Mouse (Mus musculus): Measurements from ENCODE around the gene Numb. TPM values are rescaled to one million over a fixed set of nuclear protein-coding genes. Genes with fewer than 3 reads are reported as not detected.

Gene Numb
- polyA plus RNA-seq (2015; fragmentation: Nextera tagmentation; extraction: Ambion mirVana) = 16.3 and 19.2 TPM in 2 replicates

DNA sequence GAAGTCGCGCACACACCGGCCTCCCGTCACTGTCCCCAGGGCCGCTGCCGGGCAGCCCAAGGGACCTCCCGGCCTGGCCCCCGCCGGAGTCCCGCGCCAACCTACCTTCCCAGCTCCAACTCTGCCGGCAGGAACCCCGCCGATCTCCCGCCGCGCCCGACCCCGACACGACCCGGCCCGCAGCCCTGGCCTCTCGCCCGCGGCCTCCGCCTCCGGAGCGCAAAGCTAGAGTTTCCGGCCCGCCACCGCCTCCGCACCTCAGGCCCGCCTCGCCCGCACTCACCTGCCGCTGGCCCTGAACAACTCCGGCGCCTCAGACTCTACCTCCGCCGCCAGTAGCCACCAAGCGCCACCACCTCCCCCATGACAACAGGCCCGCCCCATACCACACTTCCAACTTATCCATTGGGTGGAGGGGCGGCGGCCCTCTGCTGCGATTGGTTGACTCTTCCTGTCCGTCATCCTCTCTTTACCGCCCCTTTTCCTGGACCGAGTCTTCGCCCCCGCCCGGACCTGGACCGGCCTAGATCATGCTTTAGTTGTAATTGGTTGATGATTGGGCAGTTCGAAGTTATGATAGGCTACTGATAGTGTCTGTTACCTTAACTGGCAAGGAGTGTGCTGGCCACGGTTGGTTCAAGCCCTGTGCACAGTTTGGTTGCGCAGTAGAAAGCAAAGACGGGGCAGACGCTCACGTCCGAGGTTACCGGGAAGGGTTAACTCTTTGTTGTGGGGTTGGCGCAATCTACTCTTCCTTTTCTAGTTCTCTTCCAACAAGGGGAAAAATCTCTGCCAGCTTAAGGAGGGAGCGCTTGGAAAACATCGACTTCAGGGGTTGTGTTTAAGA, at the start of gene Numb:
Gene Numb (minus strand): TSS at position 400 of the 847 bp plus-strand sequence.
- Histone ChIP-seq H3K27ac (ENCODE audit: low read length) (peak within 1 kb of the TSS; percentile 80), H3K4me2 (ENCODE audit: low read length) (peak within 1 kb of the TSS; percentile 93), H3K9ac (replicated peaks; ENCODE audit: low read depth, low read length) (peak within 1 kb of the TSS; percentile 86), H3K36me3 (ENCODE audit: control insufficient read depth, insufficient read depth) (no peaks in the 10 kb centered on the region), H3K27me3 (replicated peaks; ENCODE audit: control insufficient read depth, insufficient read depth, low read length) (no peaks in the 10 kb centered on the region), H3K9me3 (ENCODE audit: control insufficient read depth, low read length) (no peaks in the 10 kb centered on the region), H3K4me1 (replicated peaks; ENCODE audit: control insufficient read depth, insufficient read depth, low read length) (peaks cover 14% of the 10 kb centered on the region), H3K4me3 (replicated peaks; ENCODE audit: low read length) (peak within 1 kb of the TSS; percentile 84)
- ATAC-seq = peak; percentile 99
- under 1% methylated on average over 63 of the region's 63 CpGs for WGBS

DNA sequence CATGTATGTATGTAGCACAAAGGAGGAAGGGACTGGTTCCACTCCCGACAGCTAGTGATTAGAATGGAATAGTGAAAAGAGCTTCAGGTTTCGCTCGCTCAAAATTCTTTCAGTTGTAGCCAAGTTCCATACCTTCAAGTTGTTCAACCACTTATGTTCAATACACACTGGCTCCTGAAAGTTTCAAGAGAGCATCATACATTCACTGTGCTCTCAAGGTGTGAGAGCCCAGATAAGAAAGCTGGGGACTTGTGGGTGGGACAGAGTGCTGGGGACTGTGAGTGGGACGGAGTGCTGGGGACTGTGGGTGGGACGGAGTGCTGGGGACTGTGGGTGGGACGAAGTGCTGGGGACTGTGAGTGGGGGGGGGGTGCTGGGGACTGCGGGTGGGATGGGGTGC, 43.5 kb upstream of the Numb start:
- no peak overlapping the region for H3K4me3 ChIP-seq (replicated peaks; ENCODE audit: low read length)
- H3K27ac ChIP-seq (ENCODE audit: low read length) = no peak overlapping the region
- no peaks in the 10 kb centered on the region for H3K36me3 ChIP-seq (ENCODE audit: control insufficient read depth, insufficient read depth)
- no peak for ATAC-seq
- H3K27me3 ChIP-seq (replicated peaks; ENCODE audit: control insufficient read depth, insufficient read depth, low read length) = no peaks in the 10 kb centered on the region
- WGBS = 87% methylated on average over 7 of the region's 7 CpGs
- no peaks in the 10 kb centered on the region for H3K4me1 ChIP-seq (replicated peaks; ENCODE audit: control insufficient read depth, insufficient read depth, low read length)
- no peak overlapping the region for H3K9ac ChIP-seq (replicated peaks; ENCODE audit: low read depth, low read length)
- no peaks in the 10 kb centered on the region for H3K9me3 ChIP-seq (ENCODE audit: control insufficient read depth, low read length)
- no peak overlapping the region for H3K4me2 ChIP-seq (ENCODE audit: low read length)

DNA sequence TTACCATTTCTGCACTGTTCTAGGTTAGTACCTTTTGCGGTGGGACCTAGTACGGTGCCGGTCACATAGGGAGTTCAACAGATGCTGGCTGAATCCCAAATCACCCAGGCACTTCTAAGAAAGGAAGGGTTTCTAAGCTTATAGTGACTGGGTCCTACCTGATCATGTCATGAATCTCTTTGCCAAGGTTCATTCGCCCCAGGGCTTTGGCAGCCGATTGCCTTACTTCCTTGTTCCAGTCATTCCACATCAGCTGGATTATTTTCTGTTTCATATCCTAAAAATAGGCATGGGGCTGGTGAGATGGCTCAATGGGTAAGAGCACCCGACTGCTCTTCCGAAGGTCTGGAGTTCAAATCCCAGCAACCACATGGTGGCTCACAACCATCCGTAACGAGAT, 36.5 kb upstream of the Numb start:
- H3K9me3 ChIP-seq (ENCODE audit: control insufficient read depth, low read length) = no peaks in the 10 kb centered on the region
- 89% methylated on average over 9 of the region's 9 CpGs for WGBS
- no peak overlapping the region for H3K9ac ChIP-seq (replicated peaks; ENCODE audit: low read depth, low read length)
- H3K4me3 ChIP-seq (replicated peaks; ENCODE audit: low read length) = no peak overlapping the region
- H3K4me2 ChIP-seq (ENCODE audit: low read length) = no peak overlapping the region
- H3K27ac ChIP-seq (ENCODE audit: low read length) = no peak overlapping the region
- 0 out of 2 replicates have a peak, but pooled peaks cover 2% of the 10 kb centered on the region for H3K36me3 ChIP-seq (ENCODE audit: control insufficient read depth, insufficient read depth)
- H3K27me3 ChIP-seq (replicated peaks; ENCODE audit: control insufficient read depth, insufficient read depth, low read length) = no peaks in the 10 kb centered on the region
- no peak for ATAC-seq
- H3K4me1 ChIP-seq (replicated peaks; ENCODE audit: control insufficient read depth, insufficient read depth, low read length) = peaks cover 4% of the 10 kb centered on the region

DNA sequence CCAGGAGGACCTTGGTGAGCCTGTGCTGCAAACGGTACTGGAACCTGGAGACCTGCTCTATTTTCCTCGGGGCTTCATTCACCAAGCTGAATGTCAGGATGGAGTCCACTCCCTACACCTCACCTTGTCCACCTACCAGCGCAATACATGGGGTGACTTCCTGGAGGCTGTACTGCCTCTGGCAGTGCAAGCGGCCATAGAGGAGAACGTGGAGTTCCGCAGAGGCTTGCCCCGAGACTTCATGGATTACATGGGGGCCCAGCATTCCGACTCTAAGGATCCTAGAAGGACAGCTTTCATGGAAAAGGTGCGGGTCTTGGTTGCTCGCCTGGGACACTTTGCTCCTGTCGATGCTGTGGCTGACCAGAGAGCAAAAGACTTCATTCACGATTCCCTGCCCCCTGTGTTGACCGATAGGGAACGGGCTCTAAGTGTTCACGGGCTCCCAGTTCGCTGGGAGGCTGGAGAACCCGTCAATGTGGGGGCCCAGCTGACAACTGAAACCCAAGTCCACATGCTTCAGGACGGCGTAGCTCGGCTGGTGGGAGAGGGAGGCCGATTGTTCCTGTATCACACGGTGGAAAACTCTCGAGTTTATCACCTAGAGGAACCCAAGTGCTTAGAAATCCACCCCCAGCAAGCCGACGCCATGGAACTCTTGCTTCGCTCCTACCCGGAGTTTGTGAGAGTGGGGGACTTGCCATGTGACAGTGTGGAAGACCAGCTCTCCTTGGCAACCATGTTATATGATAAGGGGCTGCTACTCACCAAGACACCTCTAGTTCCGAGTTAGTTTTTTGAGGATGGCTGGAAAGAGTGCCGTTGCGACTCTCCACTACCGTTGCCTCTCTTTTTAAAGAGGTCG, 30.2 kb upstream of the Numb start:
- H3K4me1 ChIP-seq (replicated peaks; ENCODE audit: control insufficient read depth, insufficient read depth, low read length) = peaks cover 27% of the 10 kb centered on the region
- peak overlapping the region; percentile 81 for H3K9ac ChIP-seq (replicated peaks; ENCODE audit: low read depth, low read length)
- H3K9me3 ChIP-seq (ENCODE audit: control insufficient read depth, low read length) = no peaks in the 10 kb centered on the region
- WGBS = 70% methylated on average over 32 of the region's 32 CpGs
- ATAC-seq = no peak
- H3K36me3 ChIP-seq (ENCODE audit: control insufficient read depth, insufficient read depth) = 0 out of 2 replicates have a peak, but pooled peaks cover 2% of the 10 kb centered on the region
- H3K4me3 ChIP-seq (replicated peaks; ENCODE audit: low read length) = peak overlapping the region; percentile 60
- no peak overlapping the region for H3K27ac ChIP-seq (ENCODE audit: low read length)
- peak overlapping the region; percentile 66 for H3K4me2 ChIP-seq (ENCODE audit: low read length)
- H3K27me3 ChIP-seq (replicated peaks; ENCODE audit: control insufficient read depth, insufficient read depth, low read length) = no peaks in the 10 kb centered on the region

DNA sequence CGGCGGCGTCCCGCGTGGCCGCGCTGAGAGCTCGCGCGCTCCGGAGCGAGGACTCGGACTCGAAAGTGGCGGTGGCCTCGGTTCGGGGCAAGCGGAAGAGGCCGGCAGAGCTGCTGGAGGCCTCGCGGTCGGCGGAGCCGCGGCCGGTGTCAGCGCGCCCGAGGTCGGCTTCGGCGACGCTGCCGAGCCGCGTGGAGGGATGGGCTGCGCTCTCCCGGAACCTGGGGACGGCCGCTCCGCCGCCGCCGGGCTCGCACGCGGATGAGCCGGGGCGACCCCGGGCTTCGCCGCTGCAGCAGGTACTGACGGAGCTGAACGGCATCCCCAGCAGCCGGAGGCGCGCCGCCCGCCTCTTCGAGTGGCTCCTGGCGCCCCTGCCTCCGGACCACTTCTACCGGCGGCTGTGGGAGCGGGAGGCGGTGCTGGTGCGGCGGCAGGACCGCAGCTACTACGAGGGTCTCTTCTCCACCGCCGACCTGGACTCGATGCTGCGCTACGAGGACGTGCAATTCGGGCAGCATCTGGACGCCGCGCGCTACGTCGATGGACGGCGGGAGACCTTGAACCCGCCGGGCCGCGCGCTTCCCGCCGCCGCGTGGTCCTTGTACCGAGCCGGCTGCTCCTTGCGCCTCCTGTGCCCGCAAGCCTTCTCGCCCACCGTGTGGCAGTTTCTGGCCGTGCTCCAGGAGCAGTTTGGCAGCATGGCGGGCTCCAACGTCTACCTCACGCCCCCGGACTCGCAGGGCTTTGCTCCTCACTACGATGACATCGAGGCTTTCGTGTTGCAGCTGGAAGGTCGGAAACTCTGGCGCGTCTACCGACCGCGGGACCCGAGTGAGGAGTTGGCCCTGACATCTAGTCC, 29.3 kb upstream of the Numb start:
- peak overlapping the region; percentile 60 for H3K4me3 ChIP-seq (replicated peaks; ENCODE audit: low read length)
- H3K27ac ChIP-seq (ENCODE audit: low read length) = peak overlapping the region; percentile 71
- no peaks in the 10 kb centered on the region for H3K9me3 ChIP-seq (ENCODE audit: control insufficient read depth, low read length)
- H3K36me3 ChIP-seq (ENCODE audit: control insufficient read depth, insufficient read depth) = no peaks in the 10 kb centered on the region
- peak overlapping the region; percentile 81 for H3K9ac ChIP-seq (replicated peaks; ENCODE audit: low read depth, low read length)
- ATAC-seq = peak; percentile 63
- H3K4me1 ChIP-seq (replicated peaks; ENCODE audit: control insufficient read depth, insufficient read depth, low read length) = peaks cover 27% of the 10 kb centered on the region
- under 1% methylated on average over 111 of the region's 116 CpGs for WGBS
- peak overlapping the region; percentile 66 for H3K4me2 ChIP-seq (ENCODE audit: low read length)
- H3K27me3 ChIP-seq (replicated peaks; ENCODE audit: control insufficient read depth, insufficient read depth, low read length) = no peaks in the 10 kb centered on the region

DNA sequence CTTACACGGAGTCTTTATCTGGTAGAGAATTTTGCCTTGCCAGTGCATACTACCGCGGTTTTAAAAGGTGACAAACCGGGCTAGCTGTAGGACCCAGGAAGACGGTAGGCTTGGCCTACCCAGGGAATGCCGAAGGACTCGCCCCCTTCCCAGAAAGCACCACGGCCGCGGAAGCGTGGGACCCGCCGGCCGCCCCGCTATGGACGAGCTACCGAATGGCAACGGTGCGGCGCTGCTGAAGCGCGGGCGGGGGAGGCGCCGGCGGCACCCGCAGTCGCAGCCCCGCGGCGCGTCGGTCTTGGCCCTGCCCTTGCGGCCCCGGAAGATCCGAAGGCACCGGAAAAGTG, 28.7 kb upstream of the Numb start, which contains the start of gene Riox1:
Gene Riox1 (plus strand): TSS at position 116 of the 347 bp plus-strand sequence.
- peak within 1 kb of the TSS; percentile 66 for H3K4me2 ChIP-seq (ENCODE audit: low read length)
- H3K27me3 ChIP-seq (replicated peaks; ENCODE audit: control insufficient read depth, insufficient read depth, low read length) = no peaks in the 10 kb centered on the region
- peak within 1 kb of the TSS; percentile 60 for H3K4me3 ChIP-seq (replicated peaks; ENCODE audit: low read length)
- H3K27ac ChIP-seq (ENCODE audit: low read length) = peak within 1 kb of the TSS; percentile 71
- peak within 1 kb of the TSS; percentile 81 for H3K9ac ChIP-seq (replicated peaks; ENCODE audit: low read depth, low read length)
- 0% methylated on average over 37 of the region's 37 CpGs for WGBS
- peak; percentile 99 for ATAC-seq
- H3K4me1 ChIP-seq (replicated peaks; ENCODE audit: control insufficient read depth, insufficient read depth, low read length) = peaks cover 27% of the 10 kb centered on the region
- H3K9me3 ChIP-seq (ENCODE audit: control insufficient read depth, low read length) = no peaks in the 10 kb centered on the region
- H3K36me3 ChIP-seq (ENCODE audit: control insufficient read depth, insufficient read depth) = no peaks in the 10 kb centered on the region

DNA sequence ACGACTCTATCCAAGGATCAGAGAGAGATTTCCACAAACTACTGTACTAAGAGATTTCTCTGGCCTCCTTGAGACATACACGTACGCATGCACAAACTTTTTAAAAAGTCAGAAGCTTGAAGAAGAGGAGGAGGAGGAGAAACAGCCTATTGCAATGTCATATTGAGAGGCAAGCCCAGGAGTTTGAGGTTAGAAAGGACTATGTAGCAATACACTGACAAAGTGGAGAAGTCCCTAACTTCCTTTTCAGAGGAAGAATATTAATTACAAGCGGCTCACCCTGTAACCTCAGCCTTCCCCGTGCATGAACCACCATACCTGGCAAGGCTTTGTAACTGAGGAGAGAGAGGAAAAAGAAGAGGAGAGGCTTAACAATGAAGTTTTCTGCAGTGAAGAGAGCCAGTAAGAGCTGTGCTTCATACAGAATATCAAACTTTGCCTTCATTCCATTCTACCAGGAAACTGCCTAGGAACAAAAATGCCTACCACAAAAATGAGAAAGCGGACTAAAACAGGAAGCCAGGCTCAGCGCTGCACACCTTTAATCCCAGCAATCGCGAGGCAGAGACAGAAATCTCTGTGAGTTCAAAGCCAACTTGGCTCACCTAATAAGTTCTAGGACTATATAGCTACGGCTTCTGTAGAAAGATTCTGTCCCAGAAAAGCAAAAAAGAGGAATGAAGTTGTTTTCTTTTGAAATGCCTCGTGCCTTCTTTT, 28.2 kb upstream of the Numb start:
- H3K27me3 ChIP-seq (replicated peaks; ENCODE audit: control insufficient read depth, insufficient read depth, low read length) = no peaks in the 10 kb centered on the region
- WGBS = 31% methylated on average over 11 of the region's 11 CpGs
- H3K27ac ChIP-seq (ENCODE audit: low read length) = no peak overlapping the region
- H3K4me2 ChIP-seq (ENCODE audit: low read length) = peak overlapping the region; percentile 66
- H3K9me3 ChIP-seq (ENCODE audit: control insufficient read depth, low read length) = no peaks in the 10 kb centered on the region
- peaks cover 27% of the 10 kb centered on the region for H3K4me1 ChIP-seq (replicated peaks; ENCODE audit: control insufficient read depth, insufficient read depth, low read length)
- peak overlapping the region; percentile 60 for H3K4me3 ChIP-seq (replicated peaks; ENCODE audit: low read length)
- ATAC-seq = no peak
- no peaks in the 10 kb centered on the region for H3K36me3 ChIP-seq (ENCODE audit: control insufficient read depth, insufficient read depth)
- H3K9ac ChIP-seq (replicated peaks; ENCODE audit: low read depth, low read length) = peak overlapping the region; percentile 81

DNA sequence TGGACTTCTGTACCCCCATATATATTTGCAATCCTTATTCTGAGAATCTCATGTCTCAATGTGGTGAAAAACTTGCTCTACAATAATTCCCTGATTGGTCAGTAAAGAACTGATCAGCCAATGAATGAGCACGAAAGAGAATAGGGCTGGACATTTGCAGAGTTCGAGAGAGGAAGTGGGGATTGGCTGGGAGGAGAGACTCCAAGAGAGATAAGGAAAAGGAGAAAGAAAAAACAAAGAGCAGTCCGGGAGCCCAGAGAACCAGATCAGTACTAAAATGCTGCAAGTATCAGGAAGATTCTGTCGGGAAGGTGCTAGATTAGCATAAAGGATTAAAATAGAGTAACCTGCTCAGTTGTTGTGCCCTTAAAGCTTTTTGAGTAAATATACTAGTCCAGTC, 27.3 kb upstream of the Numb start:
- Histone ChIP-seq H3K36me3 (ENCODE audit: control insufficient read depth, insufficient read depth) (no peaks in the 10 kb centered on the region), H3K27me3 (replicated peaks; ENCODE audit: control insufficient read depth, insufficient read depth, low read length) (no peaks in the 10 kb centered on the region), H3K27ac (ENCODE audit: low read length) (no peak overlapping the region), H3K9me3 (ENCODE audit: control insufficient read depth, low read length) (no peaks in the 10 kb centered on the region), H3K4me2 (ENCODE audit: low read length) (no peak overlapping the region), H3K4me1 (replicated peaks; ENCODE audit: control insufficient read depth, insufficient read depth, low read length) (peaks cover 27% of the 10 kb centered on the region), H3K9ac (replicated peaks; ENCODE audit: low read depth, low read length) (no peak overlapping the region), H3K4me3 (replicated peaks; ENCODE audit: low read length) (no peak overlapping the region)
- WGBS = 73% methylated on average over 4 of the region's 4 CpGs
- ATAC-seq = no peak
